Mouse (Mus musculus) left cerebral cortex, postnatal 4 days (tissue): ENCODE results near the gene Cad. TPM values are rescaled to one million over a fixed set of nuclear protein-coding genes. Genes with fewer than 3 reads are reported as not detected.

ENCODE experiments used
- DNase-seq: peaks from one replicate; pipeline ENCODE4 v3.0.0-alpha.2; 2022
- intact Hi-C: fragments of 180-260 bp; cut with DNase I; formaldehyde crosslinking; loops from one replicate; pipeline ENCODE4 v1.15.1; 2025
- total RNA-seq, 2 experiments: library from RNA; stranded (reverse); gene quantifications; 2 replicates each; pipeline ENCODE4 v1.2.3; 2021

The Cad gene
- total RNA-seq, 2 experiments from 2014 or later, result 34.1 to 37.6 TPM

DNA sequence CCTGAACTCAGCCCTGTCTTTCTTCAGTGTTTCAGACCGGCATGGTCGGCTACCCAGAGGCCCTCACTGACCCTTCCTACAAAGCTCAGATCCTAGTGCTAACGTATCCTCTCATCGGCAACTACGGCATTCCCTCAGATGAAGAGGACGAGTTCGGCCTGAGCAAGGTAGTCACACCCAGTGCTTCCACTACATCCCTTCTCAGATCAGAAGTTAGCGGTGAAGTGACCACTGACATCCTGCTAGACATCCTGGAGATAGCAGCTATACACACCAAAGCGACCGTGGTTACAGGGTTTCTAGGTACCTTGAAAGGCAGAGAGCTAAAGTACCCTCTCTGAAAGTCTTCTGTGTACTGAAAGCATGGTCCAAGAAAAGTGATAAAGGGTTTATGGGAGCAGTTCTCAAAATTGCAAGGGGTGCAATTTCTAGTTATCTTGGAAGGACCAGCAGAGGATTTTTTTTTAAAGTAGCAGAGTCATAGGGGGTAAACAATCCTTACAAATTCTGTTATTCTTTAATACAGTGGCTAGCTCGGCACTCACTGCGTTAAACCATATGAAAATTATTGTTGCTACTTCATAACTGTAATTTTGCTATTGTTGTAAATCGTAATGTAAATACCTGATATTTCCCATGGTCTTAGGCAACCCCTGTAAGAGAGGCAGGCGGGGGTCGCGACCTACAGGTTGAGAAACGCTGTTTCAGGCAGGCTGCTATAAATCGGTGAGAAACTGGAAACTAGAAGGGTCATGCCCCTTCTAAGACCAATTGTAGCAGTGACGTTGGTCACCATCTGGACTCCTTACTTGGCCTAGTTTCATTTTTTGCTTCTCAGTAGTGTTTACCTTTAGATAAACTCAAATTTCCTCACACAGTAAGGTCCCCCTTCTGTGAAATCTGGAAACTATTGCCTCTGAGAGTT, 898 bp downstream of the Cad start:
- no peak for DNase-seq
- intact Hi-C loops, result no loop called here

DNA sequence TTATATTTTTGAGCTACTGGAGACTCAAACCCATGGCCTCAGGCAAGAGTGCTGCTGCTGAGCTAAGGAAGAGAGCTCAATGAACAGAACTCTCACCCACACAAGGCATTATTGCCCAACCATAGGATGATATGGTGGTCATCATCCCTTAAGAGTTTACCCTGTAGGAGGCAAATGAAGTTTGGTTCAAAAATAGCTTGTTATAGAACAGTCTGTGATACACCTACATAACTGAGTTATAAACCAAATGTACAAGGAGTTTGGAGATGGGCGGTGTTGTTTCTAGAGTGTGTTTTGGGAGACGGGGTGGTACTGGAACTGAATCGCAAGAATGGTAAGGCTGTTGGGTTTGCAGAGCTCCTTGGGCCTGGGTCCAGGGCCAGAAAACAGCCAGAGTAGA, 15.2 kb downstream of the Cad start:
- no peak for DNase-seq
- intact Hi-C loops, result no loop called here

DNA sequence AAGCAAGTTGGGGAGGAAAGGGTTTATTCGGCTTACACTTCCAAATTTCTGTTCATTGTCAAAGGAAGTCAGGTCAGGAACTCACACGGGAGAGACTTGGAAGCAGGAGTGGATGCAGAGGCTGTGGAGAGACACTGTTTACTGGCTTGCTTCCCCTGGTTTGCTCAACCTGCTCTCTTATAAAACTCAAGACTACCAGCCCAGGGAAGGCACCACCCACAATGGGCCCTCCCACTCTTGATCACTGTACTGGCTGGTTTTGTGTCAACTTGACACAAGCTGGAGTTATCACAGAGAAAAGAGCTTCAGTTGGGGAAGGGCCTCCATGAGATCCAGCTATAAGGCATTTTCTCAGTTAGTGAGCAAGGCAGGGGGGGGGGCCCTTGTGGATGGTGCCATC, 16.5 kb downstream of the Cad start:
- intact Hi-C loops, result no loop called here

DNA sequence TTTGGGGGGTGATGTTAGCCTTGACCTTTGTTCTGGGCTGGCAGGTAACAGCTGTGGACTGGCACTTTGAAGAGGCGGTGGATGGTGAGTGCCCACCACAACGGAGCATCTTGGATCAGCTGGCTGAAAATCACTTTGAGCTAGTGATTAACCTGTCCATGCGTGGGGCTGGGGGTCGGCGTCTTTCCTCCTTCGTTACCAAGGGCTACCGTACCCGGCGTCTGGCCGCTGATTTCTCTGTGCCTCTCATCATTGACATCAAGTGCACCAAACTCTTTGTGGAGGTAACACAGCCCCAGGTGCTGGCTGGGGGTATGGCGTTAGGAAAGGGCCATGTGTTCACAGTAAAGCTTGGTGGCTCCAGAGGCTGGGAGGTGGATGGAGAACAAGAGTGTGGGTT, 17.2 kb downstream of the Cad start:
- intact Hi-C loops, result no loop called here
- no peak for DNase-seq

More for the DNA sequence above, 16.5 kb downstream of the Cad start:
- DNase-seq, result no peak

DNA sequence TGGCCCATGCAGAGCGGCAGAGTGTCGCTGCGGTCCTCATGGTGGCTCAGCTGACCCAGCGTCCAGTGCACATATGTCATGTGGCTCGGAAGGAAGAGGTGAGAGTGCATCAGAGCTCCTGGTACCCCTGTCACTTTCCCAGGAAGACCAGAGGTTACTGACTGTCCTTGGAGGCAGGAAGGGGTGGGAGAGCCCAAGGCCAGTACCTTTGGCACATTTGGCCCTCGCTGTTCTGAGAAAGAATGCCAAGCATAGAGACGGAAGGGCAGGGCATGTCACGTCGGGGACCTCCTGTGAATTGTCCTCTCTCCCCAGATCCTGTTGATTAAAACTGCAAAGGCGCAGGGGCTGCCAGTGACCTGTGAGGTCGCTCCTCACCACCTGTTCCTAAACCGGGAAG, 18.6 kb downstream of the Cad start:
- intact Hi-C loops, result no loop called here

DNA sequence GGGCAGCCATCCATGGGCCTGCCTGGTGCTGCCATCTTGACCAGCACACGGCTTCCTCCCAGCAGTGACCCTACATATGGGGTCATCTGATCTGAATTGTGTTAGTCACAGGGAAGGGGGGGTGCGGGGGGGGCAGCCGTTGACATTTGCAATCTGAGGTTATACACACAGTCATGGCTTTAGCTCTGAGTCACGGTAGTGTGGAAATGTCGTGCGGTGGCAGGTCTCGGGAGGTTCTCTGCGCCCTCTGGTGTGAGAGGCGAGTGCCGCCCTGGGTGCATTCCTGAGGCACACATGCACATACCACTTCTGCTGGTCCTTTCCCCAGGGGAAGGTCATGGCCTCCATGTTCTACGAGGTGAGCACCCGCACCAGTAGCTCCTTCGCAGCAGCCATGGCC, 21.8 kb downstream of the Cad start:
- no peak for DNase-seq
- intact Hi-C loops, result no loop called here

More for the DNA sequence above, 18.6 kb downstream of the Cad start:
- no peak for DNase-seq

DNA sequence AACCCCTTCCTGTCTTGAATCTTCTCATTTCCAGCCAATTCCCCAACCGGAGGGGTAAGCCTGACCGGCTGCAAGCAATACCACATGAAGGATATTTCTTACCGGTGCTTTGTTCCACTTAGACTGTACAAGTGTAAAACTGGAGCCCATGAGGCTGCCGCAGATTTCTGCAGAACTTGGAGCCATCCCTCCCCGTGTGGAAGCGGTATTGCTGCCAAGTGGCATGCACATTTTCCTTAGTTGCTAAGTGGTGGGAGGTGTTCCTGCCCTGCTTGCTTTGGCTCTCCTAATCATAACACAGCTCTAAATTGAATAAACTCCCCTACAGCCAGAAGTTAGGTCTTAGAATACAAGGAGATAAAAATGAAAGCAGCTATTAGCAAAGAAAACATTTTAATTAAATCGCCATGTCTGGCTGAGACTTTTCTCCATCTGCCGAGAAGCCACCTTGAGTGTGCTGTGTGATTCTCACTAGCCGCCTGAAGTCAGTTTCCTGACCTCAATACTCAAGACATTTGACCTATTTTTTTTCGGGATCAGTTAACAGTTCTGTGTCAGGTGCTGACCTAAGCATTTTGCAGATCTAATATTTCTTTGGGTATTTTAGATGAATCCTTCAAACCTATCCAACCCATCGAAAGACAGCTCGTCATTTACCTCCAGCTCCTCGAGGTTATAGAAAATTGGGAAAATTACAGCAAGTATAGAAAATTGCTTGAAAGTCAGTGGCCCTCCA, 25.6 kb downstream of the Cad start:
- intact Hi-C loops, result no loop called here
- DNase-seq, result no peak

DNA sequence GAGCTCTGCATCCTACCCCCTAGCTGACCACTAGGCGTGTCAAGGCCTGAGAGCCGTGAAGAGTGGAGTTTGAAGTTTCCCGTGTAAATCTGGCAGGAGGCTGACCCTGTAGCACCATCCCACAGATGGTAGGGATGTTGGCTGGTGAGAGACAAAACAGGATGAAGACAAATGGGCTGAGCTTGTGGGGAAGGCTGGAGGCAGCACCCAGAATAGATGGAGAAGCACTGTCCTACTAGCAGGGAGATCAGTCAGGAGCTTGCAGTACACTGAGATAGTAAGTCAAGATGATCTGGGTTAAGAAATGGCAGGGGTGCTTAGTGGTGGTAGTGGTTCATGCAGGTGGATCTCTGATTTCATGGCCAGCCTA, 26.2 kb downstream of the Cad start:
- intact Hi-C loops, result no loop called here
- no peak for DNase-seq

DNA sequence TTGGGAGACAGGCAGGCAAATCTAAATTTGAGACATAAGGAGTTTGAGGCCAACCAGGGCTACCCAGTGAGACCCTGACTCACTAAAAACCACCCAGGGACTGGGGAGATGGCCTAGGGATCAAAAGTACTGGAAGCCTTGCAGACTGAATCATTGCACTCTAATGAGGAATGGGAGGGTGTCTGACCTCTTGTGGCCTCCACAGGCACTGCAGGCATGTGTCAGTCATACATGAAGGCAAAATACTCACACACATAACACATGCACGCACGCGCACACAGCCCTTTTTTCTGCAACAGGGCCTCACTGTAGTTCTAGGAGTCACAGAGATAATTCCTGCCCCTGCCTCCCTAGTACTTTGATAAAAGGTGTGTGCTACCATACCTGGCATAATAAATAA, 26.8 kb downstream of the Cad start:
- intact Hi-C loops, result no loop called here
- DNase-seq, result peak; percentile 63

DNA sequence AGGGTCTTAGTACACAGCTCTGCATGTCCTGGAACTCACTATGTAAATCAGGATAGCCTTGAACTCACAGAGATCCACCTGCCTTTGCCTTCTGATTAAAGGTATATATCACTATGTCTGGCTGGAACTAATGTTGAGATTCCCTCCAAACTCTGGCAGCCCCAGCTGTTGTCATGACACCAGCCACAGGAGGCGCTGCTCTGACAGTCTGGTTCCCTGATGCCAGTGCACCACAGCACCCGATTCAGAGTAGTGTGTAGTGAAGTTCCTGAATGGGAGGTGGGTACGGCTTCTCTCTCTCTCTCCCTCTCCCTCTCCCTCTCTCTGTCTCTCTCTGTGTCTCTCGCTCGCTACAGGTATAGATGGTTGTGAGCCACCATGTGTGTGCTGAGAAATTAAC, 27.8 kb downstream of the Cad start:
- DNase-seq, result peak; percentile 75
- intact Hi-C loops, result no loop called here

DNA sequence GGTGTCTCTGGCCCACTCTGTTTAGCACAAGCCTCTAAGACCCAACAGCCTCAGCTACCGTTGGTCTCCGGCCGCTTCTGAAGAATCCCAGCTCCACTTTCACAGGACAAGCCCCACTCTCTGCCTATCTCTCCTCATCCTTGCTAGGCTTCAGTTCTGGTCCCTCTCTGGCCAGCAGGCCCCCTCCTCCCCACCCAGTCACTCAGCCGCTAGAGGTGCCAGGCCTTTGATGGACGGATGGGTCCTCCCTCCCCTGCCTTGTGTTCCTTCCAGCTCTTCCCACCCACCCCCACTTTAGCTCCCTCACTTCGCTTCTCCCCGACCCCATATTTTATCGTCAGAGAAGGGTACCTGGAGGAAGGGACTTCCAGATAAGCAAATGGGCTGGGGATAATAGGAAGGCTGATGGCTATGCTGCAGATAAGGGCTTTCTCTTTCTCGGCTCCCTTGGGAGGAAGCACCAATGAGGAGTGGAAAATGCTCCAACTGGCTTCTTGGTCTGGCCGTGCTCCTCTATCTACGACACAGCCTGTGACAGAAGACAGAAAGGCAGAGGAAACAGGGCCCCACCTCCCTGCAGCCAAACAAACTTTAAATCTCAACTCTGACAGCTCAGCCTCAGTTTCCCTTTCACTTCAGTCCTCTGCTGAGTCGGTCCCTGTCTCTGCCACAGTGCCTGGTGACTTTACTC, 28.5 kb downstream of the Cad start:
- DNase-seq, result no peak
- intact Hi-C loops, result no loop called here

DNA sequence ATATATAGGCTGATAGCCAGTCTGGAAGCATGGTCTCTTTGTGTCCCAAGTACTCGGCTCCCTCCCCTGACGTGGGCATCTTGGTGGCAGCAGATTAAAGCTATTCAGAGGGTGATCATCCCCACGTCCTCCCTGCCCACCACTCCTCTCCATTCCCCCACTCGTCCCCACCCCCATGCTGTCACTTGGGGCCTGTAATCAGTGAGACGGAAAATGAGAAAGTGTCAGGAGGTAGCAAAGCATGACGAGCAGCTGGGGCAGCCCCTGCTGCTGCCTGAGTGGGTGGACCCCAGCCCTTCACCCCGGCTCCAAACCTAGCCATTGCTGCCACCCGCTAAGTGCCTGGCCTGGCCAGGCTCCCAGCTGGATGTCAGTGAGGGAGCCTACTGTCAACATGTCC, 29.4 kb downstream of the Cad start:
- intact Hi-C loops, result no loop called here
- DNase-seq, result no peak

DNA sequence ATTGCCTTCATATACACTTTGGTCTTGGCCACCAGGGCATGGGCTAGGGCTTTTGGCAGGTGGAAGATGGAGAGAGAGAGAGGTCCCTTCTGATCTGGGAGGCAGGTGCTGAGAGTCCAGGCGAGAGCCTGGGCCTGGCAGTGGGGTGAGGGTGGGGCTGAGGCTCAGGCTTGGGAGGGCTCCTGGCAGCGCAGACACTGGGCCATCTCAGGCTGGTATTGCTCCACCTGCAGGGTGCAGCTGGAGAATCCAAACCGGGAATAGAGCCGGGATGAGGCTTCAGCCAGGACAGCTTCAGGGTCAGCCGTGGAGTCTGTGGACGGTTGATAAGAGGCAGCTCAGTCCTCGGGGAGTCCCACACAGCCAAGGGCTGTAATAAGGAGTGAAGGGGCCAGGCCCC, 32.0 kb downstream of the Cad start:
- intact Hi-C loops, result no loop called here
- DNase-seq, result no peak

DNA sequence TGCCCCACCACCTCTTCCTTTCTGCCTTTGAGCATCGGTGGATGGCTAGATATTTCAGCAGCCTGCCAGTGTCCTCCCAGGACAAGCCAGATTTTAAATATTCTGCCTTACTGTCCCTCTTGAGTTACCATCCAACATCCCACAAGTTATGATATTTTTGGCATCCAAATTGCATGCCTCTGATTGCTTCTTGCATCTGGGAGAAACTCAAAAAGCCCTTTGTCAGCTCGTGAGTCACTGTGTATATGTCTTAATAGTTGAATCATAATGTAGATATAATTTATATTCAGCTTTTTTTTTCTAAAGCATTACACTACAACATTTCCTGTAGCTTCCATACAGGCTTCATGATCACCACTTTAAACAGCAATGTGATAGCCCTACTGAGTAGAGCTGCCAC, 32.6 kb downstream of the Cad start:
- intact Hi-C loops, result no loop called here
- no peak for DNase-seq

DNA sequence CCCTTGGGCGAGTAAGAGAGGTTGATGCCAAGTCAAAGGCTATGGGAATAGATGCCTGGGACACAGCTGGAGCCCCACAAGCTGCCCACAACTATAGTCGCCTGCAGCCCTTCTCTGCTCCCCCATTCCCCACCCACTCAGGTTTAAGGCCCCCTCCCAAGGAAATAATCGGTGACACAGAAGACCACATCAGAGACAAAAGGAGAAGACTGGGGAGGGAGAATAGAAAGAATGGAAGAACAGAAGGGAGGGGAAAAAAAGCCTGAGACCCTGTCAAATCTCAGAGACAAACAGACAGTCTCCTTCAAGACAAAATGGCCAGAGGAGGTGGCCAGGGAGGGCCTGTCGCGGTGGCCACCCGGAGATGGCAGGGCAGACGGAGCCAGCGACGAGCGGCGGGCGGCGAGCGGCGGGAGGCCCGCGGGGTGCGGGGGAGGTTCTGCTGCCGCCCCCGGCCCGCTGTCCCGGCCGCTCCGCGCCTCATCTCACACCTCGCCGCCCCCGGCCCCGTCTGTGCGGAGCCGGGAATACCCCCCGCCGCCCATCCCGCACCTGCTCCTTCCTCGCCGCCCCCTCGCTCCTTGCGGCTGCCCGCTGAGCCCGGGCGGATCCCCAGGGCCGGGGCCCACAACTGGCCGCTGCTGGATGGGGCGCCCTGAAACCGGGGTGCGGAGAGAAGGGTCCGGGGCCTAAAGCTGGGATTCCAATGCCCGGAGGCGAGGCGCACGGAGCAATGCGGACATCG, 37.8 kb downstream of the Cad start:
- intact Hi-C loops, result no loop called here
- no peak for DNase-seq

DNA sequence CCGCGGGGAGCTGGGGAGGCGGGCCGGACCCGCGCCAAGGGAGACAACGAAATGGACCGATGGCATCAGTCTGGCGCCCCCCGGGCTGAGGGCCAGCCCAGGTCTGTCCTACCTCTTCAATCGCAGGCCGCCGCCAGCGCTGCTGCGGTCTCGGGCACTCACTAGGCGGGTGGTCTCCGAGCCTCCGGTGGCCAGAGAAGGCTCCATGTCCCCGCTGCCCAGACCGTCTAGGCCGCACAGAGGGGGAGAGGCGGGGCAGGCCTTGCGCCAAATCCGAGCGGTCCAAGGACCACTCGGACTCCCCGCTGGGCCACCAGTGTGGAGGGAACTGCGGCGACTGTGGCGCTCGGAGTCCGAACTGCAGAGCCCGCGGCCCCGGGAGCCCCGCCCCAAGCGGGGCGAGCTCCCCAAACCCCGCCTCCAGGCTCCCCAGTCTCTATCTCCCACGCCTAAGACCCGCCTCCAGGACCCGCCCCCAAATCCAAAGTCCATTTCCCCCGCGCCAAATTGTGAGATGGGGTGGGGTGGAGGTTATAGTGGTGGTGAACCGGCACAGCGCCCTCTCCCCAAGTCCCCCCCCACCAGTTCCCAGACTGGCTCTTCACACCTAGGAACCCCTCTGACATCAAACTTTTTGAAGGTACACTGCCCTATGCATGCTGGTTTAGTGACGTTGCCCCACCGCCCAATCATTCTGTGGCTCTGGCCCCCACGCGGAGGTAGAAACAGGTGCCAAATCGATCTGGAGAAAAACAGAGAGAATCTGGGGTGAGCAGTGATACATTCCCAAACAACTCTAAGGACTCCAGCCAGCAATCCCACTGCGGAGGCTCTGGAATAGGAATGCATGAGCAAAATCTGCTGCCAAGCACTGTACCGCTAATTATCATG, 38.8 kb downstream of the Cad start:
- intact Hi-C loops, result no loop called here
- DNase-seq, result peak; percentile 26

DNA sequence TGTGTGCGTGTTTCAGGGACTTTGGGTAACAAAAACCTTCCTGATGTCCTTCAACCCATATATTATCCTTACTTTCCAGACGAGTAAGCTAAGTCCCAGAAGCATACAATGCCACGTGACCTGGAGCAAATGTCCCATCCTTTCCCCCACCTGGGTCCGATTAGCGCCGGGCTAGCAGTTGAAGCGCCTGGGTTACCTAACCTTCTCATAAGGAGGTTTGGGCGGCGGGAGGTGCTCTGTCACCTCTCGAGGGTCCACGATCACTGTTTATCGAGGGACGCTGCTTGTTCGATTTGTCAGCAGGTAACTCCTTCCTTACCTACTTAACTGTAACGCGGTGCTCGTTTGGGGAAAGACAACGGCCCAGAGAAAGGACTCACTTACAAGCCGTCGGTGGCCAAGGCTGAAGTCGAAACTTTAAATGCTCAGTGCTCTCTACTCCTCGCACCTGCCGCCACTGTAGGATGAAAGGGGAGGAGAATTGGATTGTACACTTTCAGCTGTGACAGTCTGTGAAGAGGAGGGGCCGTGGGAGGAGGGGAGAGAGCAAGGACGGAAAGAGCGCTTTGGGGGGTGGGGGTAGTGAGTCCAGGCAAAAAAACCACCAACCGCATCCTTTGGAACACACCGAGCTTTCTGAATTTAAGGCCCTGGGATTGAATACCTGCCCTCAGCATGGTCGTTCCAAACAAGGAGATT, 39.7 kb downstream of the Cad start:
- DNase-seq, result no peak
- intact Hi-C loops, result no loop called here

DNA sequence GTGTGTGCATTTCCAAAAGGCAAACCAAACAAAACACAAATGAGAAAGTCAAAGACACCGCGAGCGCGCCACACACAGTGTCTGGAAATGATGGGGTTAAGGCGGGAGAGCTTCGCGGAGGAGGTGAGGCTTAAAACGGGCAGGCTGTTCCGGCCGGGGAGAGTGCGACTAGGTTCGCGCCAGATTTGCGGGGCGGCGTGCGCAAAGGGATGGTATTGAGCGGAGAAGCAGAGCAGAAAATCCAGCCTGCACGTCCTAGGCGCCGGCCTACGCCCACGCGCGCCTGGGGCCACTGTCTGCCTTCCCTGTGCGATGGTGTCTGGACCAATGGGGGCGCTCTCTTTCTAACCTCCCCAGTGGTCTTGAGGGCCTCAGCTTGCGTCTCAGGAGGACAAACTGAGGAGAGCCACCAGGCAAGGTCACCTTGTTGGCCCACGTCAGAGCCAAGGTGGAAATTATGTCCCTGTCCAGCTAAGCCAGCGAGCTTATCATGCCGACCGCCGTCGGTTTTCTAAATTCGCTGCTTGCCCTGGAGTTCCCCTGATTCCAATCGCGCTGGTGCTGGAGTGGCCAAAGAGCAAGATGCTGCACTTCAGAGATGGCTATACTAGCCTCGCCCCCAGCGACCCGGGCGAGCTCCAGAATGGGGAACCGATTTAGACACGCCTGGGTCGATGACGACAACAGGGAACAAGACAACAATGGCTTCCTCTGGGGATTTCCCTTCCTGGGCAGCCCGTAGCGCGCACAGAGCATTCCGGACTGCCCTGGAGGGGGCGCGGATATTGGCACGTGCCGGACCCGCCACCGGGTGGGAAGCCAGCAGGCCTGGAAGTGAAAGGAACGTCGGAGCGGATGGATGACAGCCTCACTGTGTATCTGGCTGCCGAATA, 40.5 kb downstream of the Cad start:
- intact Hi-C loops, result no loop called here
- peak; percentile 36 for DNase-seq
